Mouse (Mus musculus) splenic B cell, adult 2 months (primary cell): ENCODE measurements around the gene Rbm19.

Experiments used
- DNase-seq: peaks from one replicate; pipeline ENCODE4 v3.0.0-alpha.2; 2011; ENCODE audit warnings: low read depth, low spot score
- H3K27me3 ChIP-seq: 2 replicates; pipeline ENCODE4 v1.6.1; 2012; ENCODE audit warnings: mild to moderate bottlenecking, low read length, moderate library complexity, mixed read lengths; ENCODE audit not compliant: control insufficient read depth, poor library complexity, insufficient read depth, severe bottlenecking
- H3K36me3 ChIP-seq: 2 replicates; pipeline ENCODE4 v1.6.1; 2012; ENCODE audit warnings: mild to moderate bottlenecking, low read length, moderate library complexity, mixed read lengths; ENCODE audit not compliant: control insufficient read depth, poor library complexity, insufficient read depth, severe bottlenecking

The Rbm19 gene

DNA sequence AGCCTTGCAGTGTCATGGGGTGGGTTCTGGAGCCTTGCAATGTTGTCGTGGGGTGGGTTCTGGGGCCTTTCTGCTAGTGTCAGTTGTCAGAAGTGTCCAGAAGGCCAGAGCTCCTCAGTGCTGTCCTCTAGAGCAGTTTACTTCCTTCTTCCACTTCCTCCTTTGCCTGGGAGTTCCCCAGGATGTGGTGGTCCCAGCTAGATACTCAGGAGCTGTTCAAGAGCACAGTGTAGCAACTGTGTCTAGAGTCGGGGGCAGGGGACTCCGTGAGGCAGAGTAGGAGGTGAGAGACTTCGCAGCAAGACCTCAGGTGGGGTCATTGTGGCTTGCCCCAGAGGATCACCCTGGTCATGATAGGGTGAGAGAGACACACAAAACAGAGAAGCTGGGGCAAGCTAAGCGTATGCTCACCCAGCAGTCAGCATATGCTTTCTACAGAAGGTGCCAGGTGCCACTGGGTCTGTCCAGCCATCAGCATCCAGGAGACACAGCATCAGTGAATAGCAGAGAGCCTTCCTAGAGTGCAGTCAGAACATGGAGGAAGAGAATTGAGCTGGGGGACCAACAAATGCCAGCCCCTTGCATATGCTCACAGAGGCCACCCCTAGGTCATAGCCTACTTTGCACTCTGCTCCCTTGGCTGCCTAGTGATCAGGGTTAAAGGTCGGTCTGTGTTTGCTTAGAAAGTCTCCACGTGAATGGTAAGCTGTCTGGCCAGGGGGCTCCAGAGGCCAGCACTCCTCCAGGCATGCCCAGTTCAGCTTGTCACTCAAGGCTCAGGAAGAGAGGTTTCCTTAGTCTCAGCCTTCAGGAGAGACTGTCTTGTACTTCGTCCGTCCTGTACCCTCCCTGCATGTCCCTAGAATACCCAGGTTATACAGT is 49.0 kb downstream of the Rbm19 start:
- no peaks in the 10 kb centered on the region for H3K27me3 ChIP-seq
- DNase-seq = peak; percentile 55
- H3K36me3 ChIP-seq = no peaks in the 10 kb centered on the region; the same call in 1 of the 2 replicates

DNA sequence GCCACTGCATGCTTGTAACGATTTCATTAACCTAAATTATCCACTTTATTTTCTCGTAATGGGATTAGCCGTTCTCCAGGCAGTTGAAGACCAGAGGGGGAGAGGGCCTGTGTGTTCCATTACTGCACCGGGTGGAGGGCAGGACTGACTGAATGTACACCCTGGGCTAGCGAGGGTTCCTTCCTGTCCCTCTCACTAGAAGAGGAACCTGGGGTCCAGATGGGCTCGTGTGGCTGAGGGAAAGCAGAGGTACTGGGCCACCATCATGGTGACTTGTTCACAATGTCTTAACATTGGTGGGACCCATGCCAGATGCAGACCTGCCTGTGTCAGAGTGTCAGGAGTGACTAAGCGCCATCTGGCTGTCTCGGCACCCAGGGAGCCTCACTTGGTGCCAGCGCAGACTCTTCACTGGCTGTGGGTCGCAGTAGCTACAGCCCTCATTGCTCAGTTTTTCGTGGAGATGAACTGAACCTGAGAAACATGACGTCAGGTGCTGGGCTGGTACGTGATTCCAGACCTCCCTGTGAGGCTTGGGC is 51.6 kb downstream of the Rbm19 start:
- no peak for DNase-seq
- Histone ChIP-seq H3K27me3 (no peaks in the 10 kb centered on the region), H3K36me3 (no peaks in the 10 kb centered on the region; the same call in 1 of the 2 replicates)

DNA sequence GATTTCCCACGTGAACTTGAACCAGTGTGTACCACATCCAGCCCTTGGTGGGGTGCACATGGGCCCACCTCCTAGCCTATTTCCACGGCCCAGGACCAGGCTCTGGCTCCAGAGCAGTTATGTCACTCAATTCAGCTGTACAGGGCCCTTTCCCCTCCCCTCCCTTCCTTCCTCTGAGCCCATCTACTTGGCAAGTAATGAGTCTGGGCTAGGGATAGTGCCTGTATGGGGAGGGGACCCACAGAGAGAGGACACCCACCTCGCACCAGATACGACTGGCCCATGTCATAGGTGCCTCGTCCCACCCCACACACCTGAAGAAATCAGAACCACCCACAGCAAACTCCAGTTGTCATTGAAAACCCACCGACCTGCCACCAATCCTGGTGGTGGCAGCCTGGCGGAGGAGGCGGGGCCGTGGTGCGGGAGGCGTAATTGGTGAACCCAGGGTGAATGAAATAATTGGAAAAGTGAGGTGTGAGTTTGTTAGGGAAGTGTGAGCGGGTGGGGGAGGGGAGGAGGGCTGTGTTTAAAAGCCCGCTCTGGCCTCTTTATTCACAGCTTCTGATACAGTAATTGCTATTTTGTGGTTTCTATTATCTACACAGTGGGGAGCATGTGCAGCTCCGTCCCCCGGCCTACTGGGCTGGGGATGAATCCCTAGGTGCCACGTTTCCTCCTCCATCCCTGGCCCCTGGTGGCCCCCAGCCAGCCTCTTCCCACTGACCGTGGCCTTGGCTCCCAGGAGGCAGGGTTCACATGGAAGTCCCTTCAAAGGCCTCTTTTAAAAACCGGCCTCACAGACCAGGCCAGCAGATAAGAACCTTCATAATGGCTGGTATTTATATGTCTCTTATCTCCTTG is 55.8 kb downstream of the Rbm19 start:
- Histone ChIP-seq H3K36me3 (no peaks in the 10 kb centered on the region; the same call in 1 of the 2 replicates), H3K27me3 (no peaks in the 10 kb centered on the region)
- no peak for DNase-seq

- Histone ChIP-seq H3K27me3 (no peaks in the 10 kb centered on the region), H3K36me3 (no peaks in the 10 kb centered on the region; the same call in 1 of the 2 replicates)
- DNase-seq = no peak
Observed at GRCm38 (mm10) chr5:120172729-120173101, 56.5 kb downstream of the Rbm19 start.

DNA sequence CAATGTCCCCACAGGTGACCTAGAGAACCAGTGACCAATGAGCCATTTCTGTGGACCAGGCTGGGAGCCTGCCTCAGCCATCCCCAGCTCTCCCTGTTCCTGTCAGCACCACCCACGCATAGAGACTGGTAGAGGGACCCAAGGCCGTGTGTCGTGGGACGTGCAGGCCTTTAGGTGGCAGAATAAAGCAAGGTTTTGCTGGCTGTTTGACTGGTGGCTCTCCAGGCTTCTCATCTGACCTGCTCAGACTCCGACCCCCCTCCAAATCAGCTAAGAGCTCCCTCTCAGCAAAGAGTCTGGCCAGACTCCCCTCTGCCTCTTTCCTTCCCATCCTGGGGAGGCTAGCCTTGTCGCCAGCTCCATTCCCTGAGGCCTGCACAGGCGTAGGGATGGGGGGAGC is 58.1 kb downstream of the Rbm19 start:
- H3K36me3 ChIP-seq = no peaks in the 10 kb centered on the region; the same call in 1 of the 2 replicates
- no peaks in the 10 kb centered on the region for H3K27me3 ChIP-seq
- no peak for DNase-seq

DNA sequence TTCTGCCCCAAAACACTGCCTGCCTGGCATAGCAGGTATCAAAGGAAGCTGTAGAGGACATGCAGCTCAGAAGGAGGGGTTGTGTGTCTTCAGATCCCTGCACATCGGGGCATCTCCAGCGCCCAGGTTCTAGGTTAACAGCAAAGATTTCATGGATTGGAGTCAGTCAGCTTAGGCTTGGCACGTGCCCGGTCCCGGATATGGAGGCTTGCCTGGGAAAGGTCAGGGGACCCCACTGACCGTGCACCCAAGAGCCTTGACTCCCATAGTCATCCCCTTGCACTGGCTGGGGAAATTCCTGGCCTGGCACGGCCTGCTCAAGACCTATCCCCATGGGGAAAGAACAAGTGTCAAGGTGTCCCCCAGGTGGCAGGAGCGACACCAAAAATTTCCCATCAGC is 59.0 kb downstream of the Rbm19 start:
- no peaks in the 10 kb centered on the region for H3K27me3 ChIP-seq
- no peak for DNase-seq
- H3K36me3 ChIP-seq = no peaks in the 10 kb centered on the region; the same call in 1 of the 2 replicates

DNA sequence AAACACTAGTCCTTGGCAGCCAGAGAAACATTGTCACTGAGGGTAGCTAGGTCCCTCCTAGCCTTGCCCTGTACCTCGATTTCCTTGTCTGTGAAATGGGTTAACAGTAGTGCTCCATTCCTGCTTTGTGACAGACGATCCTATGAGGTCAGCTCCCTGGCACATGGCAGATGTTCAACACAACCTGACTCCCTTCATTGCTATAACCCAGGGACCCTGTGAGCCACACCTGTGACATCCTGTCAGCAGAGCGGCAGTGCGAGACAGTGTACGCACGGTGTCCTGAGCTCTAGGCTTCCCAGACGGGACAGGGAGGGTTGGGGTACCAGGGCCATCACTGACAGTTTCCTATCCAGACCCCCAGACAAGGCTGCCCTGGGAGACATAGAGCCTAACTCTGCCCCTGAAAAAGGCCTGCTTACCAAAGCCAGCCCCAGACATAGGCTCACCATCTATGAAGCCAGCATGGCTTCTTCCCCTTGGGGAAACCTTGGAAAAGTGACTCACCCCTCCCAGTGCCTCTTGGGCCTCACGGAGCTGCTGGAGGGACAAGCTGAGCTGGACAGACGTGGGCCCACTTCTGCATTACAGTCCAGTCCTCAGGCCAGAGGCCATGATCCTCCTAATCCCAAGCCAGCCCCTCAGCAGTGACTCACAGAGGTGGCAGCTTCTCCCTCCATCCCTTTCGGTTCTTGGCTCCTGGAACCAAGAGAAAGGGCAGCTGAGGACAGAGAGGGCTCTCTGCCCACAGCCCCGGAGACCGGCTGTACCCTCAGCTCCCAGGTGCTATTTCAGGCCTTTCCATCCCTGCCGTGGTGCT is 60.2 kb downstream of the Rbm19 start:
- DNase-seq = no peak
- Histone ChIP-seq H3K36me3 (no peaks in the 10 kb centered on the region; the same call in 1 of the 2 replicates), H3K27me3 (no peaks in the 10 kb centered on the region)

DNA sequence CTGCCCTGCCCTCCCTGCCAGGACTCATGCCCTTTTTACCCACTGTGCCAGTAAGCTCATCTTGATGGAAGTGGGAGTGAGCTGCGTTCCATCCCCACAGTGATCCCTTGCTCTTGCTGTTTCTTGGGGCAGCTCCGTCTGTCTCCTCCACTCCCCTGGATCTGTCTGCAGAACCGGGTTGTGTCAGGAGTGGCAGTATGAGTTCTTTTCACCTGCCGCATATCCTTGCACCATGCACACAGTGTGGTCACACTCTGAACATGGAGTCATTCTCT is 60.7 kb downstream of the Rbm19 start:
- DNase-seq = no peak
- Histone ChIP-seq H3K36me3 (no peaks in the 10 kb centered on the region; the same call in 1 of the 2 replicates), H3K27me3 (no peaks in the 10 kb centered on the region)

DNA sequence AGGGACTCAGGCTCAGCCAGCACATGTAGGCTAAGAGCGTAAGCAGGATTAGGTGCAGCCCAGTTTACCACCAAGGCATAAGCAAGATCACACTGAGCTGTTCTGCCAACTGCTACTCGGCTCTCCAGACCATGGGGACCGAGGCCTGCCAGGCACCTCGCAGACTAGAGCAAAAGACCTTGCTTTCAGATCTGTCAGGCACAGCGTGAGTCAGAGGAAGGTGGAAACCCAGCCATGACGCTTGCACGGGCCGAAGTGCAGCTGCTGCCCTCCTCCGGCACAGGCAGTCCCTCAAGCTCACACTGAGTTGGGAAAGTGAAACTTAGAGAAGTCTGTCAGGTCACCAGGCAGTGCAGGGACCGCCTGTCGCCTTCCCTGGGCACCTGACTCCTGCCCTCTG is 63.8 kb downstream of the Rbm19 start:
- no peak for DNase-seq
- no peaks in the 10 kb centered on the region for H3K27me3 ChIP-seq
- no peaks in the 10 kb centered on the region; the same call in 1 of the 2 replicates for H3K36me3 ChIP-seq

DNA sequence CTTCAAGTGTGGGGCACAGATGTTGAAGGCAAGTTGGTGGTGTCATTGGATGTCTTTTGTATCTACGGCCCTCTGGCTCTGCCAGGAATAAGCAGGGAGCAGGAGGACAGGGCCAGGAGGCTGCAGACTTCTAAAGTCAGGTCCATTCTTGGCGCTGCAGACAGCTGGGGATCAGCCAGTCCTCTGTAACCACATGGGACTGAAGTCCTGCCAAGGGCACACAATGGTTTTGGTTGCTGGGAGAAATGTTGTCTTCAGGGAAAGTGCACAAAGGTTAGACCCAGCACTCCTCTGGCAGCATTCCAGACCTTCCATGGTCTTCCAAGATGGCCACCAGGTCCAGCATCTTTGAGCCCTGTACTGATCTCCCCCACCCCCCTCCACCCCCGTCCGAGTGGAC is 65.1 kb downstream of the Rbm19 start:
- Histone ChIP-seq H3K36me3 (no peaks in the 10 kb centered on the region), H3K27me3 (no peaks in the 10 kb centered on the region)
- no peak for DNase-seq

DNA sequence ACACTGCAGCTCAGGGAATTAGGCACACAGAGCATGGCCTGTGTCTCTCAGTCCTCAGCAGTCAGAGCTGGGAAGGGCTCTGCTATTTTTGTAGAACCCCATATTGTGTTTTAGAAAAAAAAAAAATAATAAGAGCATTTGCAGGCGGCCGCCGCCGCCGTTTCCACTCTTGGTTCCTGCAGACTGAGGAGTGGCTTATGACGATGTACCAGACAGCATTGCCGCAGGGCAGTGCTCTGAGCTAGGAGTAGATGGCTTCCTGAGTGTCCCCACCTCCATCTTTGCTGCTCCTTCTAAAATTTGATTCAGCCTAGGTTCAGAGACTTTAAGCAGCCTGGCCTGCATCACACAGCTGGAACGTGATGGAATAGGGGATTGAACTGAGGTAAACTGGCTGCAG is 67.1 kb downstream of the Rbm19 start:
- H3K27me3 ChIP-seq = no peaks in the 10 kb centered on the region
- no peak for DNase-seq
- H3K36me3 ChIP-seq = no peaks in the 10 kb centered on the region; the same call in 1 of the 2 replicates

GRCm38 (mm10) chr5:120183790-120184189 is 67.5 kb downstream of the Rbm19 start:
- no peaks in the 10 kb centered on the region for H3K27me3 ChIP-seq
- no peak for DNase-seq
- H3K36me3 ChIP-seq = no peaks in the 10 kb centered on the region; the same call in 1 of the 2 replicates

GRCm38 (mm10) chr5:120185949-120186348 is 69.7 kb downstream of the Rbm19 start:
- no peaks in the 10 kb centered on the region for H3K27me3 ChIP-seq
- no peak for DNase-seq
- no peaks in the 10 kb centered on the region; the same call in 1 of the 2 replicates for H3K36me3 ChIP-seq

- Histone ChIP-seq H3K36me3 (no peaks in the 10 kb centered on the region; the same call in 1 of the 2 replicates), H3K27me3 (no peaks in the 10 kb centered on the region)
- no peak for DNase-seq
Observed at GRCm38 (mm10) chr5:120188541-120188940, 72.3 kb downstream of the Rbm19 start.
